Mouse (Mus musculus) C2C12 (cell line): Measurements from ENCODE around the gene 4930518I15Rik. TPM values are rescaled to one million over a fixed set of nuclear protein-coding genes. Genes with fewer than 3 reads are reported as not detected.
"Not testable (repeated sequence)": the region's sequence is repeated elsewhere in the genome, so short reads cannot be mapped to it uniquely, and the experiment has no call there.

Experiments used
- H3K27me3 ChIP-seq: one replicate; pipeline ENCODE4 v1.6.1; 2011; ENCODE audit not compliant: control insufficient read depth, insufficient read depth, insufficient read length
- H3K36me3 ChIP-seq: one replicate; pipeline ENCODE4 v1.6.1; 2011; ENCODE audit not compliant: control insufficient read depth, insufficient read depth
- H3K4me3 ChIP-seq: one replicate; pipeline ENCODE4 v1.5.1; 2011; ENCODE audit warnings: mild to moderate bottlenecking, control low read depth; ENCODE audit not compliant: poor library complexity, insufficient read depth, severe bottlenecking
- H3K79me2 ChIP-seq: one replicate; pipeline ENCODE4 v1.6.1; 2011; ENCODE audit not compliant: control insufficient read depth, insufficient read depth
- H3K79me3 ChIP-seq: one replicate; pipeline ENCODE4 v1.6.1; 2011; ENCODE audit warnings: low read depth, control low read depth
- H3ac ChIP-seq: one replicate; pipeline ENCODE3; 2011; ENCODE audit warnings: low read depth; ENCODE audit not compliant: control insufficient read depth, insufficient read length
- CEBPB ChIP-seq: IDR thresholded peaks from one replicate; pipeline ENCODE4 v1.6.1; 2011; ENCODE audit warnings: low read depth, mild to moderate bottlenecking, control low read depth, moderate library complexity
- CTCF ChIP-seq: IDR thresholded peaks from one replicate; pipeline ENCODE4 v1.5.1; 2011; ENCODE audit not compliant: control insufficient read depth, insufficient read depth, insufficient read length
- FOSL1 ChIP-seq: IDR thresholded peaks from one replicate; pipeline ENCODE4 v1.8.0; 2011; ENCODE audit warnings: mild to moderate bottlenecking, low read length; ENCODE audit not compliant: poor library complexity, insufficient read depth, severe bottlenecking
- MAX ChIP-seq: IDR thresholded peaks from one replicate; pipeline ENCODE4 v1.6.1; 2011; ENCODE audit warnings: mild to moderate bottlenecking, control low read depth
- MYOD1 ChIP-seq: IDR thresholded peaks from one replicate; pipeline ENCODE4 v1.6.1; 2011; ENCODE audit warnings: low read depth; ENCODE audit not compliant: control insufficient read depth, insufficient read length
- MYOG ChIP-seq: IDR thresholded peaks from one replicate; pipeline ENCODE4 v1.6.1; 2011; ENCODE audit not compliant: control insufficient read depth, insufficient read length; ENCODE audit errors: extremely low read depth
- USF1 ChIP-seq: IDR thresholded peaks from one replicate; pipeline ENCODE4 v1.6.1; 2011; ENCODE audit warnings: low read depth, mild to moderate bottlenecking, control low read depth, moderate library complexity
- polyA plus RNA-seq: library from polyadenylated mRNA; unstranded; fragments of >200 nt; fragmentation: generic; extraction: Trizol; gene quantifications from one replicate; pipeline ENCODE4 v1.2.1, GENCODE M21; 2012; ENCODE audit warnings: missing spikeins

The 4930518I15Rik gene
- polyA plus RNA-seq, 1 experiment, result 0.27 TPM

- Histone ChIP-seq H3K4me3 (peak overlapping the region; percentile 66), H3K79me3 (peaks cover 15% of the 10 kb centered on the region), H3ac (peak overlapping the region; percentile 55), H3K79me2 (peaks cover 36% of the 10 kb centered on the region), H3K36me3 (no peaks in the 10 kb centered on the region), H3K27me3 (no peaks in the 10 kb centered on the region)
- no peak for TF ChIP-seq USF1
- TF ChIP-seq MYOD1, result no peak
- no peak for TF ChIP-seq MAX
- TF ChIP-seq FOSL1, result no peak
- no peak for TF ChIP-seq CEBPB
- TF ChIP-seq CTCF, result no peak
- no peak for TF ChIP-seq MYOG
Observed at GRCm38 (mm10) chr2:156840301-156841027, 17.3 kb downstream of the 4930518I15Rik start.

GRCm38 (mm10) chr2:156839319-156840191 is 18.2 kb downstream of the 4930518I15Rik start, which contains the start of gene Tgif2:
TSS of gene Tgif2 (plus strand) at chr2:156840007.
- peaks cover 12% of the 10 kb centered on the region for H3K79me3 ChIP-seq
- H3ac ChIP-seq, result peak within 1 kb of the TSS; percentile 55
- H3K79me2 ChIP-seq, result peaks cover 35% of the 10 kb centered on the region
- H3K36me3 ChIP-seq, result no peaks in the 10 kb centered on the region
- H3K4me3 ChIP-seq, result peak within 1 kb of the TSS; percentile 66
- H3K27me3 ChIP-seq, result no peaks in the 10 kb centered on the region
- TF ChIP-seq FOSL1 (no peak), MAX (peak; percentile 67)

- H3K27me3 ChIP-seq, result no peaks in the 10 kb centered on the region
- no peaks in the 10 kb centered on the region for H3K36me3 ChIP-seq
- H3K4me3 ChIP-seq, result no peak overlapping the region
- no peak overlapping the region for H3ac ChIP-seq
- no peak for TF ChIP-seq CTCF
- TF ChIP-seq CEBPB, result no peak
- TF ChIP-seq USF1, result no peak
- no peak for TF ChIP-seq MYOG
- TF ChIP-seq MAX, result no peak
- no peak for TF ChIP-seq FOSL1
- no peak for TF ChIP-seq MYOD1
- peaks cover 11% of the 10 kb centered on the region for H3K79me3 ChIP-seq
- H3K79me2 ChIP-seq, result peaks cover 28% of the 10 kb centered on the region
Observed at GRCm38 (mm10) chr2:156838839-156839238, 18.9 kb downstream of the 4930518I15Rik start.

- Histone ChIP-seq H3K4me3 (no peak overlapping the region), H3ac (no peak overlapping the region), H3K27me3 (no peaks in the 10 kb centered on the region), H3K36me3 (no peaks in the 10 kb centered on the region), H3K79me3 (no peaks in the 10 kb centered on the region), H3K79me2 (no peaks in the 10 kb centered on the region)
- TF ChIP-seq CEBPB (no peak), CTCF (no peak), MAX (no peak), USF1 (no peak), MYOG (no peak), FOSL1 (no peak), MYOD1 (no peak)
Observed at GRCm38 (mm10) chr2:156834336-156834735, 23.4 kb downstream of the 4930518I15Rik start.

GRCm38 (mm10) chr2:156825128-156825527 is 32.6 kb downstream of the 4930518I15Rik start:
- not testable (repeated sequence) for H3K79me3 ChIP-seq, H3K27me3 ChIP-seq, H3K79me2 ChIP-seq, H3K36me3 ChIP-seq, H3K4me3 ChIP-seq, H3ac ChIP-seq

GRCm38 (mm10) chr2:156816116-156816515 is 41.6 kb downstream of the 4930518I15Rik start:
- Histone ChIP-seq H3K79me2 (no peaks in the 10 kb centered on the region), H3K27me3 (peaks cover 28% of the 10 kb centered on the region), H3K4me3 (no peak overlapping the region), H3ac (no peak overlapping the region), H3K36me3 (no peaks in the 10 kb centered on the region), H3K79me3 (no peaks in the 10 kb centered on the region)
- TF ChIP-seq MYOD1 (no peak), MYOG (no peak), FOSL1 (no peak), CEBPB (no peak), USF1 (no peak), MAX (no peak), CTCF (no peak)
